Mouse (Mus musculus): ENCODE data around the gene Hist2h4.
"Not testable (repeated sequence)": the region's sequence is repeated elsewhere in the genome, so short reads cannot be mapped to it uniquely, and the experiment has no call there.

The Hist2h4 gene

GRCm38 (mm10) chr3:96268776-96269378 is 5.8 kb upstream of the Hist2h4 start:
- not testable (repeated sequence) for DNase-seq

GRCm38 (mm10) chr3:96268051-96268775 is 5.1 kb upstream of the Hist2h4 start, which contains the start of gene Hist2h3b:
Hist2h3b (plus strand) TSS chr3:96268654.
- peak; percentile 99 for DNase-seq

GRCm38 (mm10) chr3:96267541-96267940 is 4.4 kb upstream of the Hist2h4 start:
- peak; percentile 87 for DNase-seq

GRCm38 (mm10) chr3:96266132-96266710 is 3.1 kb upstream of the Hist2h4 start:
- DNase-seq, result no peak

- DNase-seq, result peak; percentile 93
Measured at GRCm38 (mm10) chr3:96264404-96264949, 1.4 kb upstream of the Hist2h4 start.

- DNase-seq, result peak; percentile 96
Measured at GRCm38 (mm10) chr3:96263558-96264403, 670 bp upstream of the Hist2h4 start.

GRCm38 (mm10) chr3:96262216-96262875 is 765 bp downstream of the Hist2h4 start:
- DNase-seq, result peak; percentile 100

GRCm38 (mm10) chr3:96261623-96262022 is 1.5 kb downstream of the Hist2h4 start:
- no peak for DNase-seq

GRCm38 (mm10) chr3:96260220-96260619 is 2.9 kb downstream of the Hist2h4 start:
- peak; percentile 91 for DNase-seq

- DNase-seq, result no peak
Measured at GRCm38 (mm10) chr3:96257190-96257589, 5.9 kb downstream of the Hist2h4 start.

GRCm38 (mm10) chr3:96255926-96256593 is 7.1 kb downstream of the Hist2h4 start:
- no peak for DNase-seq

GRCm38 (mm10) chr3:96254683-96255355 is 8.3 kb downstream of the Hist2h4 start:
- peak; percentile 79 for DNase-seq

GRCm38 (mm10) chr3:96251787-96252186 is 11.3 kb downstream of the Hist2h4 start:
- peak; percentile 81 for DNase-seq

GRCm38 (mm10) chr3:96250890-96251289 is 12.2 kb downstream of the Hist2h4 start:
- peak; percentile 83 for DNase-seq

- DNase-seq, result peak; percentile 86
Measured at GRCm38 (mm10) chr3:96249034-96249345, 14.1 kb downstream of the Hist2h4 start.

- peak; percentile 74 for DNase-seq
Measured at GRCm38 (mm10) chr3:96248141-96249033, 14.7 kb downstream of the Hist2h4 start.

GRCm38 (mm10) chr3:96247356-96248140 is 15.6 kb downstream of the Hist2h4 start:
- DNase-seq, result peak; percentile 82

GRCm38 (mm10) chr3:96246427-96246856 is 16.7 kb downstream of the Hist2h4 start, which contains the start of gene Hist2h3c1:
Hist2h3c1 (plus strand) TSS chr3:96246685.
- peak; percentile 94 for DNase-seq

GRCm38 (mm10) chr3:96246018-96246417 is 17.1 kb downstream of the Hist2h4 start:
- DNase-seq, result peak; percentile 89

Data from heart, adult 11 months (tissue).